Mouse (Mus musculus) heart, adult 2 months (tissue): ENCODE data around the gene Eif6. TPM values are rescaled to one million over a fixed set of nuclear protein-coding genes. Genes with fewer than 3 reads are reported as not detected.
"Not testable (repeated sequence)": the region's sequence is repeated elsewhere in the genome, so short reads cannot be mapped to it uniquely, and the experiment has no call there.

Source experiments
- DNase-seq, 2 experiments: peaks; one replicate each; pipeline ENCODE4 v3.0.0; 2021
- H3K27ac ChIP-seq: fragments of 200-600 bp; 2 replicates; pipeline ENCODE4 v1.8.1; 2022
- H3K27me3 ChIP-seq: fragments of 200-500 bp; 2 replicates; pipeline ENCODE4 v1.6.1; 2012; ENCODE audit warnings: mild to moderate bottlenecking, low read length, inconsistent platforms, mixed read lengths; ENCODE audit not compliant: control insufficient read depth, insufficient read depth
- H3K36me3 ChIP-seq: fragments of 200-500 bp; 2 replicates; pipeline ENCODE4 v1.6.1; 2012; ENCODE audit warnings: low read length, inconsistent platforms; ENCODE audit not compliant: control insufficient read depth, insufficient read depth
- H3K4me1 ChIP-seq: fragments of 200-500 bp; 2 replicates; pipeline ENCODE4 v1.6.1; 2011; ENCODE audit warnings: low read length; ENCODE audit not compliant: control insufficient read depth, insufficient read depth
- H3K4me3 ChIP-seq: fragments of 200-600 bp; 2 replicates; pipeline ENCODE4 v1.8.1; 2022
- H3K79me2 ChIP-seq: fragments of 200-500 bp; replicated peaks from 2 replicates; pipeline ENCODE4 v1.6.1; 2012; ENCODE audit warnings: mild to moderate bottlenecking, inconsistent platforms, low read length, moderate library complexity, mixed read lengths; ENCODE audit not compliant: control insufficient read depth, insufficient read depth
- H3K9ac ChIP-seq: fragments of 200-500 bp; 2 replicates; pipeline ENCODE4 v1.6.1; 2012; ENCODE audit warnings: low read depth, mild to moderate bottlenecking, control low read depth, inconsistent platforms, low read length, mixed read lengths
- CTCF ChIP-seq: fragments of 200-600 bp; IDR thresholded peaks from 2 replicates; pipeline ENCODE4 v1.8.1; 2022; ENCODE audit warnings: antibody characterized with exemption, mild to moderate bottlenecking, moderate library complexity
- EP300 ChIP-seq: fragments of 200-500 bp; IDR thresholded peaks from 2 replicates; pipeline ENCODE4 v1.6.1; 2011; ENCODE audit warnings: low read depth, low read length, control low read depth; ENCODE audit not compliant: insufficient read depth
- POLR2A ChIP-seq: fragments of 200-500 bp; IDR thresholded peaks from 2 replicates; pipeline ENCODE4 v1.6.1; 2011; ENCODE audit warnings: mild to moderate bottlenecking, low read depth, low read length, control low read depth; ENCODE audit not compliant: insufficient read depth
- WGBS: fragments of 180-500 bp; shearing (Covaris S2); methylation state at CpG from one replicate; pipeline ENCODE4 v1.1.7; 2018; 5-methylcytosine and 5-hydroxymethylcytosine counted together
- intact Hi-C: fragments of 180-260 bp; cut with DNase I; formaldehyde crosslinking; loops from one replicate; pipeline ENCODE4 v1.15.1; 2025
- polyA plus RNA-seq: library from polyadenylated mRNA; depleted of rRNA; stranded (reverse); fragments of >200 nt; gene quantifications from 2 replicates; pipeline ENCODE4 v1.2.3, GENCODE M21; 2012
- total RNA-seq, 2 experiments: library from RNA; stranded (reverse); gene quantifications; 2 replicates each; pipeline ENCODE4 v1.2.3; 2021

Eif6 gene
- total and polyA plus RNA-seq, 3 experiments, result 40.1 to 52.3 (median 51.2) TPM

GRCm38 (mm10) chr2:155832087-155832486, 5.4 kb upstream of the Eif6 start:
- H3K9ac ChIP-seq, intact Hi-C loops, H3K27me3 ChIP-seq, H3K36me3 ChIP-seq, H3K79me2 ChIP-seq, H3K4me3 ChIP-seq, DNase-seq, H3K27ac ChIP-seq, H3K4me1 ChIP-seq: not testable (repeated sequence)
- 69% methylated on average over 1 of the region's 1 CpGs for WGBS
- peak; percentile 53 for TF ChIP-seq CTCF

- Histone ChIP-seq H3K4me3 (no peak overlapping the region), H3K27me3 (no peaks in the 10 kb centered on the region), H3K79me2 (no peaks in the 10 kb centered on the region), H3K4me1 (no peaks in the 10 kb centered on the region), H3K36me3 (no peaks in the 10 kb centered on the region), H3K9ac (no peak overlapping the region), H3K27ac (no peak overlapping the region)
- no peak for DNase-seq
- intact Hi-C loops, result no loop called here
- peak; percentile 26 for TF ChIP-seq CTCF
- TF ChIP-seq EP300, result no peak
- no peak for TF ChIP-seq POLR2A
- 53% methylated on average over 9 of the region's 9 CpGs for WGBS
These were observed 4.6 kb upstream of the Eif6 start for GRCm38 (mm10) chr2:155831302-155831701.

GRCm38 (mm10) chr2:155830841-155831240, 4.1 kb upstream of the Eif6 start:
- intact Hi-C loops, result no loop called here
- Histone ChIP-seq H3K9ac (no peak overlapping the region), H3K4me1 (no peaks in the 10 kb centered on the region), H3K27ac (no peak overlapping the region), H3K4me3 (no peak overlapping the region), H3K36me3 (no peaks in the 10 kb centered on the region), H3K27me3 (no peaks in the 10 kb centered on the region), H3K79me2 (no peaks in the 10 kb centered on the region)
- DNase-seq, result no peak
- 88% methylated on average over 8 of the region's 8 CpGs for WGBS
- TF ChIP-seq POLR2A, result no peak
- no peak for TF ChIP-seq EP300
- TF ChIP-seq CTCF, result no peak

GRCm38 (mm10) chr2:155825904-155826629, 658 bp downstream of the Eif6 start:
- no peaks in the 10 kb centered on the region for H3K27me3 ChIP-seq
- H3K79me2 ChIP-seq, result 0 out of 2 replicates have a peak, but pooled peaks cover 2% of the 10 kb centered on the region
- H3K4me3 ChIP-seq, result peak overlapping the region; percentile 86
- WGBS, result under 1% methylated on average over 52 of the region's 52 CpGs
- H3K27ac ChIP-seq, result peak overlapping the region; percentile 68
- H3K4me1 ChIP-seq, result no peaks in the 10 kb centered on the region
- H3K36me3 ChIP-seq, result no peaks in the 10 kb centered on the region
- TF ChIP-seq EP300 (no peak), POLR2A (no peak), CTCF (no peak)
- DNase-seq, result no peak
- peak overlapping the region; percentile 68 for H3K9ac ChIP-seq
- intact Hi-C loops, result no loop called here

- TF ChIP-seq POLR2A (no peak), CTCF (no peak), EP300 (no peak)
- 0 out of 2 replicates have a peak, but pooled peaks cover 2% of the 10 kb centered on the region for H3K79me2 ChIP-seq
- no peak overlapping the region for H3K9ac ChIP-seq
- no peaks in the 10 kb centered on the region for H3K4me1 ChIP-seq
- H3K36me3 ChIP-seq, result no peaks in the 10 kb centered on the region
- no peak overlapping the region for H3K27ac ChIP-seq
- DNase-seq, result no peak
- H3K27me3 ChIP-seq, result no peaks in the 10 kb centered on the region
- WGBS, result 95% methylated on average over 8 of the region's 8 CpGs
- intact Hi-C loops, result no loop called here
- H3K4me3 ChIP-seq, result no peak overlapping the region
These were observed 3.0 kb downstream of the Eif6 start for GRCm38 (mm10) chr2:155823722-155824121.

GRCm38 (mm10) chr2:155820779-155821178, 5.9 kb downstream of the Eif6 start:
- DNase-seq, result no peak
- 88% methylated on average over 5 of the region's 5 CpGs for WGBS
- no peaks in the 10 kb centered on the region for H3K4me1 ChIP-seq
- no peaks in the 10 kb centered on the region for H3K27me3 ChIP-seq
- intact Hi-C loops, result no loop called here
- H3K79me2 ChIP-seq, result 0 out of 2 replicates have a peak, but pooled peaks cover 2% of the 10 kb centered on the region
- no peak overlapping the region for H3K4me3 ChIP-seq
- no peak overlapping the region for H3K9ac ChIP-seq
- TF ChIP-seq EP300 (no peak), CTCF (no peak), POLR2A (no peak)
- no peak overlapping the region for H3K27ac ChIP-seq
- H3K36me3 ChIP-seq, result no peaks in the 10 kb centered on the region
